Mouse (Mus musculus): Measurements from ENCODE around the gene Mrpl17.
"Not testable (repeated sequence)": the region's sequence is repeated elsewhere in the genome, so short reads cannot be mapped to it uniquely, and the experiment has no call there.

Mrpl17 gene

DNA sequence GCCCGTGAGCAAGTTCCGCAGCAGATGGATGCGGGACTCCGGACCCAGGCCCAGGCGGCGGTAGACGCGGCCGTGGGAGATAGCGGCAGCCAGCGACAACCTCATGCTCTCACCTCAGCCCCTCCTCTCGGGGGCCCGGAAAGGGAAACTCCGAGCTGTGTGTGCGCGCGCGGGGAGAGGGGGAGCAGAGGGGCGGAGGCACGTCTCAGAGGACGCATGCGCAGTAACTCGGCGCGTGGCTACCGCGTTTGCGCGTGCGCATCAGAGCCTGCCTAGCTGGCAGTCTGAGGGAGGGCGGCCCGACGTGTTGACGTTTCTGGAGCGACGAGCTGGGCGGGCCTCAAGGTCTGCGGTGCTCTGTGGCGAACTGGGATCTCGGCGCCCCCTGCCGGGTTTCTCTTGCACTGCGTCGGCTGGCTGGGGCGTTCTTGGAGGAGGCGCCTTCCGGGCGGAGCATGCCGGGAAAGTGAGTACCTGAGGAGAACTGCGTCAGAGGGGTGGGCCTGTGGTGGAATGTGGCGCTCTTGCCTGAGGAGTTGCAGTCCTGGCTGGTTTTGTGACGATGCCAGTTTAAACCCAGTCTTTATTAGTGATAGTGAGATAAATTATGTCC is at the start of gene Mrpl17:
Gene Mrpl17, minus strand, starts transcription at position 223 of the 613 bp plus-strand sequence.
- in situ Hi-C loops (cut with MboI, MseI), result loop anchor here (5.0 to 25.0 kb wide), 3 partner anchors 64 to 169 kb away; partner anchors contain the start of genes Arfip2, Gm4070, Gm45799 and Timm10b

DNA sequence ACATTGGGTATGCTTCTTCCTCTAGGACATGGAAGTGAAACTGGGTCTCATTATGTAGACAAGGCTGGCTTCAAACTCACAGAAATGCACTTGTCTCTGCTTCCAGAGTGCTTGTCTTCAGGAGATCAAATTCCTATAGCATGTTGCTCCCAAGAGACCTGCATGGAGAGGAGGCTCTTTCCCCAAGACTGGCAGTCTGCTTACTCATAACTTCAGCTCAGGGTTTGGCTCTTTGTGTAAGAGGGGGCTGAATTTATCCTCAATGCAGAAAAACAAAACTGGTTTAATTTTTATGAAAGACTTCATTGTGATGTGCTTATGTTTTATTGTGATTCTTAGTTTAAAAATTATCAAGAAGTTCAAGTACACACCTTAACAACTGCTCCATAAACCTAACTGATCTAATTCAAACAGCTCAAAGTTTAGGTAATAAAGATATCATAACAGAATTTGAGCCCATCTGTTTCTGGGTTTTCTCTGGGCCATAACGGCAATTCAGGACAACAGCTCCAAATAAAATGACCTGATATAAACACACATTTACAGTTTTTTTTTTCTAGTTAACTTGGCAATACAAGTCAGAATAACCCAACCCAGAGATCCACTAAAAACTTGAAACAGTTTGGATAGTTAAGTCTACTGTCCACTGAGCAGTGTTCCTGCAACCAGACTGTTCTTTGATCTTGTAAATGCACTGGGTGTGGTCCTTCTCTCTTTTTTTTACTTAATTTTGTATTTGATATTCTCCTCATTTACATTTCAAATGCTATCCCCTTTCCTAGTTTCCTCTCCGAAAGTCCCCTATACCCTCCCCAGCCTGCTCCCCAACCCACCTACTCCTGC is 45.0 kb upstream of the Mrpl17 start:
- in situ Hi-C loops (cut with MboI, MseI), result not testable (repeated sequence)

DNA sequence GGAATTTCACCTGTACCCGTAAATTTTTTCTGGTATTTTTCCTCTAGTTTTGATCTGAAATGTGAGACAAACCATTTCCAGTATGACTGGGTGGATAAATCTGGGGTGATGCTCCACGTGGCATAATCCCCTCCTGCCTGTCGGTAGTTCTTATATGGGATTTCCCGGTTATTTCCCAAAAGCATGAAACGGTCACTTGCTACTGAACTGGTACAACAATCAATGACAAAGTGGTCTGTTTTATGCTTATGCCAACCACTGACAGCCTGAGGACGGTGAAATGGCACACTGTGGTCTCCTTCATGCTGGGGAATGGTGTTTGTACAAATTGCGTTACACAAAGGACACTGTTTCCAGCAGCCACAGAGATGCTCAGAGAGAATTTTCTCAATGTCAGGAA is 13.4 kb upstream of the Mrpl17 start:
- in situ Hi-C loops (cut with MboI, MseI), result loop anchor here (25.0 kb wide), 1 partner anchor 138 kb away; the partner anchor contains the start of gene Gm4070

DNA sequence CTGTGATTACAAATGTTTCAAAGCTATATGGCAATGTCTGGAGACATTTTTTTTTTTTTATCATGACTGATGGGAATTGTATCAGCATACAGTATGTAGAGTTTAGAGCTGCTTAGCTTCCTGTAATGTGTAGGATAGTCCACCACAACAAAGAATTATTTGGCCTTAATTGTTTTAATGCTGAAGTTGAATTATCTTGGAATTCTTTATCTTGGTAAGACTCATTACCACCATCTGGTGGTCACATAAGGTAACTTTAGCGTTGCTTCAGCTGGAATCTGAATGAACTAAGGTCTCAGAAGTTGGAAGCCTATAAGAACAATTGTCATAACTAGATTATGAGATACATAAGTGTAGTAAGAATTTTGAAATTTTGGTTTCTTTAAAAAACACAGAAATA is 7.6 kb upstream of the Mrpl17 start:
- in situ Hi-C loops (cut with MboI, MseI), result loop anchor here (25.0 kb wide), 1 partner anchor 144 kb away; the partner anchor contains the start of gene Gm4070

DNA sequence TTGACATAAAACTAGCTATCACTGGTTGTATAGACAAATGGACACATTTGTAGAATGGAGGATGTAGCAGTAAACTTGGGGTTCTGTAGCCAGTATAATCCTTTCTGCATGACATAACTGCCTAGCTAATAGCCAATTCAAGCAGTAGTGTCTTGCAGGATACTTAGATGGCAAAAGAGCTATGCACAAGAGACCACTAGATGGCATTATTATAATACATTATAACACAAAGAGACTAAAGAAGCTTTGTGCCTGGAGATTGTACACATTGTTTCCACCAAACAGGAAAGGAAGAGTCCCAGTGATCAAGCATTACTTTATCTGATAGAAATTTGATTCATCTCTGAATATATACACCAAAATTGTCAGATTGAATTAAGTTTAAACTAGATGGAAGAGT is 5.8 kb upstream of the Mrpl17 start:
- in situ Hi-C loops (cut with MboI, MseI), result loop anchor here (25.0 kb wide), 1 partner anchor 146 kb away; the partner anchor contains the start of gene Gm4070

DNA sequence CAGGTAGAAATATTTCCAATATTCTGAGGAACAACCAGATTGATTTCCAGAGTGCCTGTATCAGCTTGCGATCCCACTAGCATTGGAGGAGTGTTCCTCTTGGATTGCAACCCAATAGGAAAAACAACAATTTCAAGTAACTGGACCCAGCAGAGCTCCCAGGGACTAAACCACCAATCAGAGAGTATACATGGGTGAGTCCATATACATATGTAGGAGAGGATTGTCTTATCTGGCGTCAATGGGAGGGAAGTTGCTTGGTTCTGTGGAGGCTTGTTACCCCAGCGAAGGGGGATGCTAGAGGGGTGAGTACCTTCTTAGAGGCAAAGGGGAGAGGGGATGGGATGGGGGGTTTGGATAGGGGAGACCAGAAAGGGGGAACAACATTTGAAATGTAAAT is 2.4 kb upstream of the Mrpl17 start:
- in situ Hi-C loops (cut with MboI, MseI), result loop anchor here (5.0 to 25.0 kb wide), 3 partner anchors 66 to 171 kb away; partner anchors contain the start of genes Arfip2, Gm4070, Gm45799 and Timm10b

DNA sequence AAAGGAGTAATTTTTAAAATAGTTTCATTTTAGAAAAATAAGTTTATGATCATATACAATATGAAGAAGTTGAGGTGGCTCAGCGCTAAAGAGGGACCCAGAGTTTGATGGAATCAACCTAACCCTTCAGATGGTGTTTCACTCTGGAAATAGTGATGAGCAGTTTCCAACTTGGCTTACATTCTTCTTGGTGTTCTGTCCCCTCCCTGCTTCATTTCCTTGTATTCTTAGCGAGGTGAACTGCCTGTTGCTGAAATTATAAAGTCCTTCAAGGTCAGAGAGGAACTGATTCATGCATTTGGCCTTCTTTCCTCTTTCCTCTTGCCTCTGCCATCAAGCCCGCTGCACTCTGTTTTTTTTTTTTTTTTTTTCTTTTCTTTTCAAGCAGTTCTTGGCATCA is 1.7 kb upstream of the Mrpl17 start:
- in situ Hi-C loops (cut with MboI, MseI), result loop anchor here (5.0 to 25.0 kb wide), 3 partner anchors 65 to 170 kb away; partner anchors contain the start of genes Arfip2, Gm4070, Gm45799 and Timm10b

DNA sequence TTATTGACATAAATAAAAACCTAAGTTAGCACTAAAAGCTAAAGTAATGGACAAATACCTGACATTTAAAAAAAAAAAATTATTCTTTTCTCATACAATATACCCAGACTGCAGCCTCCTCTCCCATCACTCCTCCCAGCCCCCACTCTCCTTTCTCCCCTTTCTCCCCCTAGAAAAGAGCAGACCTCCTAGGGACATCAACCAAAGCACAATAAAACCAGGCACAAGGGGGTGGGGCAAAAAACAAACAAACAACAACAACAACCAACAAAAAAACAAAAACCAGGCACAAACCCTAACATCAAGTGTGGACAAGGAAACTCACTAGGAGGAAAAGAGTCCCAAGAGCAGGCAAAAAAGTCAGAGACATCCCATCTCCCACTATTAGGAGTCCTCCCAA is 617 bp upstream of the Mrpl17 start:
- in situ Hi-C loops (cut with MboI, MseI), result loop anchor here (5.0 to 25.0 kb wide), 3 partner anchors 64 to 169 kb away; partner anchors contain the start of genes Arfip2, Gm4070, Gm45799 and Timm10b

DNA sequence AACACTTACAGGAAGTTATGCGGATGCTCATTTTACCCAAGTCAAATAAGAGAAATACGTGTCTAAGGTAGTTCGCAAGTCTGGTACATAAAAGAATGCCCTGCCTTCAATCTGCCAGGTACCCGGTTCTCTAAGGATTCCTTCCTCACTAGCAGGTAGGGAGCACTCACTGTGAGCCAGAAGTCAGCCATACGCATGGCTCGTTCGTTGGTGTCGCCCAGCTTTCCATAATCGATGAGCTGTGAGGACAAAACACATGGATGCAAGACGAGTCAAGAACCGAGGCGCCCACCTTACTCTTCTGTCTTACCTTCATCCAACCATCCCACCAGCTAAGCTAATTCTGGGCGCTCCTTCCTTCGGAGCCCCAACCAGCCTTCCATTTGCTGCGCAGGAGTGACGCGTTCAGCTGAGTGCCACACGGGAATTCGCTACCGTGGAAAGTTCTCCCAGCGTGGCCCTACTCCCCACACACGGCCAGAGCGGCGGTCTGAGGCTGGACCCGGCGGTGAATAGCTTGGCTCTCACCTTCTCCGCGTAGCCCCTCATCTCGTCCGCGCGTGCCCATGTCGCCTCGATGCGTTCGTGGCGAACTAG is 521 bp downstream of the Mrpl17 start:
- in situ Hi-C loops (cut with MboI, MseI), result loop anchor here (5.0 to 25.0 kb wide), 3 partner anchors 63 to 168 kb away; partner anchors contain the start of genes Arfip2, Gm4070, Gm45799 and Timm10b

DNA sequence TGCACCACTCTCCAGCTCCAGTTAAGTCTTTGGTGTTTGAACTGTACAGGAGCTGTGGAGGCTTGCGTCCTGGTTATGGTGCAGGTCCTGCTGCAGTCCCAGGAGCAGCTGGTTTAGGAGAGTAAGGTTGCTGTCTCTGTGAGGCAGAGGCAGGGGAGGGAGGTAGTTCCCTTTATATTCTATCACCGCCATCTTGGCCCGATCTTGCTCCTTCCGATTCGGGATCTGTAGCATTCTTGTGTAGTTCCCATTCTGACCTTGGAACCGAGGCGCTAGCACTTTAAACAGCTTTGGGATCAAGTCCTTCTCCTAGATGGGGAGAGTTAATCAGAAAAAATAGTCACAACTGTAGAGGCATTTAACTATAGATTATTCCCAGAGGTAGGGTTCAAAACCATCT is 1.1 kb downstream of the Mrpl17 start:
- in situ Hi-C loops (cut with MboI, MseI), result loop anchor here (5.0 to 25.0 kb wide), 4 partner anchors 63 to 405 kb away; partner anchors contain the start of genes Arfip2, Cnga4, Fam160a2 and Gm4070

DNA sequence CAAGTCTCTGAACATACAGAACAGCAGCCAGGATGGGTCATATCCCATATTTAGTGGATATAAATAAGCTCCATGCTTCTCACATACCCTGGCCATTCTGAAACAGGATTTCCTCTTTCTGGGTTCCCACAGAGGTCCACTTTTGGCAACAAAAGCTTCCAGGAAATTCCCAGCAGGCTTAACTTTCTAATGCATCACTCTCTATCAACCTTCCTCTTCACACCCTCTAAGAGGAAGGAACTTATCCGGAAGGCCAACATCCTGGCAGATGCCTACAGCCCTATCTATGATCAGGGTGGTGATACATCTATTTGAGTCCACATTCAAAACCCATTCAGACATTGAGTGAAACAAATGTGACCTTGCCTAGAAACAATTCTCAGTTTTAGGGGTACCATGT is 2.5 kb downstream of the Mrpl17 start:
- in situ Hi-C loops (cut with MboI, MseI), result loop anchor here (10.0 to 25.0 kb wide), 2 partner anchors 154 to 404 kb away; partner anchors contain the start of genes Cnga4, Fam160a2 and Gm4070

DNA sequence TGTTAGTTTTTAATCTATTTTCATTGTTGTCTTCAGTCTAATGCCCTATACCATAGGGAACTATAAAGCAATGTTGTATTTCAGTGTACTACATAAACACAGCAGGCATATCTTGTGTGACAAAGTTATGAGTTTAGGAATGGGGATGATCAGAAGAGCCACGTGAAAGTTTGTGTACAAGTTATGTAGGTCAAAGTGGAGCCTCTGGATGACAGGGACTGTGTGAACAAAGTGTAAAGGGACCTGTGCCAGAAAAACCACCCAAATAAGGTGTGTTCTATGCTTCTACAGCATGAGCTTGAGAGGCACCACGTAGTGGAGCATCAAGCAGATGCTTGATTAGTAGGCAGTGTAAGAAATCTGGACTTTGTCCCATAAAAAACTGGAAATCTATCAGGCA is 4.2 kb downstream of the Mrpl17 start:
- in situ Hi-C loops (cut with MboI, MseI), result loop anchor here (10.0 to 25.0 kb wide), 2 partner anchors 156 to 402 kb away; partner anchors contain the start of genes Cnga4, Fam160a2 and Gm4070

DNA sequence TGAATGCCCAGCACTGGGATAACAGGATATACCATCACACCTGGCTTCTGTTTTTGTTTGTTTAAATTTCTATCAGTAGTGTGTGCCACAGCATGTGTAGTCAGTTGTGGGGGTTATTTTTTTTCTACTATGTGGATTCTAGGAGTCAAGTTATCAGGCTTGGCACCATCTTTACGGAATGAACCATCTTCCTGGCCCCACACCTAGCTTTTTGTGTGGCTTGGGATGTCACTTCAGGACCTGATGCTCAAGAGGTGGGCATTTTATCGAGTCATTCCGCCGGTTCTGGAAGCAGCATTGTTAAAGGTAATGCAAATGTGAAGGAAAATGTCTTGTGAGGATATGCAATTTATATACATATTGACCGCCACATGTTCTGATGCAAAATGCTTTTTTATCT is 4.8 kb downstream of the Mrpl17 start:
- in situ Hi-C loops (cut with MboI, MseI), result loop anchor here (10.0 to 25.0 kb wide), 2 partner anchors 156 to 401 kb away; partner anchors contain the start of genes Cnga4, Fam160a2 and Gm4070

DNA sequence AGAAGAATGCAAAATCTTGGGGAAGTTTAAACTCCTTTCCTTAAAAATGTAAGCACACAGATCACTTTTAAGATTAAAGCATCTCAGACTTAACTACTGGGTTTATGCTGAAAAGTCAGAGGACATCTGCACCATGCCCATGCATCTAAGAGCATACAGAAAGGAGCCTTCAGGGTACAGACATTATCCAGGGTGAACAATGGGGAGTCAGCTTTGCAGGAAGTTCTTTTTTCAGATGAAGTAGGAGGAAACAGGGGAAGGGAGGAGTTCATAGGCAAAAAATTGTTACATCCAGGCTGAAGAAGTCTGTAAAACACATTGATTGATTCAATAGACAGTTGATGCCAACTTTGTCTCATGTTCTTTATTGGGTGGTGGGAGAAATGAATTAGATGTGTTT is 7.5 kb downstream of the Mrpl17 start:
- in situ Hi-C loops (cut with MboI, MseI), result loop anchor here (10.0 to 25.0 kb wide), 2 partner anchors 159 to 399 kb away; partner anchors contain the start of genes Cnga4, Fam160a2 and Gm4070

DNA sequence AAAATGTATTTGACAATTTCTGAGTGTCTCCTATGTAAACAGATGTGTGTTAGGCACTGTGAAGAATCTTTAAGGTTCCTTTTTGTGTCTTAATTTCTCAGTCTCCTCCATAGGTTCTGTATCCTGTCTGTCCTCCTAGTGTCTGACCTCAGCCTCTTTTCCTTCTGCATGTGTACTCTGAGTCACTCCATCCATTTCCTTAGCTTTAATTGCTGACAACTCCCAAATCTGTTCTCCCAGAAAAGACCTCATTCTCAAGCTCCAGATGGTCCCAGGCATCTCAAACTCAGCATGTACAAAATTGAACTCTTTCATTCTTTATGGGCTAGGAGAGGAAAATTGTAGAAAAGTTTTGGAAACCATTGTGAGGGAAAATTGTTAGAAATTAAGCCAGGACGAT is 8.1 kb downstream of the Mrpl17 start:
- in situ Hi-C loops (cut with MboI, MseI), result loop anchor here (10.0 to 25.0 kb wide), 2 partner anchors 160 to 398 kb away; partner anchors contain the start of genes Cnga4, Fam160a2 and Gm4070

DNA sequence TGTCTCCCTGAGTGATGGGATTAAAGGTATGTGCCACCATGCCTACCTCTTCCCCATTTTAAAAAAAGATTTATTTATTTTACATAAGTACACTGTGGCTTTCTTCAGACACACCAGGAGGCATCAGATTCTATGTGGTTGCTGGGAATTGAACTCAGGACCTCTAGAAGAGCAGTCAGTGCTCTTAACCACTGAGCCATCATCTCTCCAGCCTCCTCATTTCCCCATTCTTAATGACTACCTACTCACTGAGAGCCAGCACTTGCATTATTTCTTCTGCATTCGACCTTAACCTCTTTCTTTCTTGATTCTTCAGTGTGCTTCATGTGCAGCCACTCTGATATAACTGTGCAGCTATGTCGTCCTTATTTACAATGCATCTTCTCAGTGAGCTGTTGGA is 8.6 kb downstream of the Mrpl17 start:
- in situ Hi-C loops (cut with MboI, MseI), result loop anchor here (10.0 to 25.0 kb wide), 2 partner anchors 160 to 398 kb away; partner anchors contain the start of genes Cnga4, Fam160a2 and Gm4070

DNA sequence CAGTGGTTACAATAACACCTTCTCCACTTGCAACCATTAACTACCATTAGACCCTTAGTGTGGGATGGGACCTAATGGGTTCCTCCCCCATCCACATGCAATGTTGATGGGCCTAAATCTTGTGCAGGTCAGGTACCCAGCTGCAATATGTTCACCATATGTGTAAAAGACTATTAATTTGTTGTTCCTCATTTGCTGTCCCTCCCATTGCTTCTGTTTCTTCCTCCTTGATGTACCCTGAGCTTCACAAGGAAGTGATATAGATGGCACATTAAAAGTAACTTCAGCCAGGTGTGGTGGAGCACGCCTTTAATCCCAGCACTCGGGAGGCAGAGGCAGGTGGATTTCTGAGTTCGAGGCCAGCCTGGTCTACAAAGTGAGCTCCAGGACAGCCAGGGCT is 13.9 kb downstream of the Mrpl17 start:
- in situ Hi-C loops (cut with MboI, MseI), result no loop called here

DNA sequence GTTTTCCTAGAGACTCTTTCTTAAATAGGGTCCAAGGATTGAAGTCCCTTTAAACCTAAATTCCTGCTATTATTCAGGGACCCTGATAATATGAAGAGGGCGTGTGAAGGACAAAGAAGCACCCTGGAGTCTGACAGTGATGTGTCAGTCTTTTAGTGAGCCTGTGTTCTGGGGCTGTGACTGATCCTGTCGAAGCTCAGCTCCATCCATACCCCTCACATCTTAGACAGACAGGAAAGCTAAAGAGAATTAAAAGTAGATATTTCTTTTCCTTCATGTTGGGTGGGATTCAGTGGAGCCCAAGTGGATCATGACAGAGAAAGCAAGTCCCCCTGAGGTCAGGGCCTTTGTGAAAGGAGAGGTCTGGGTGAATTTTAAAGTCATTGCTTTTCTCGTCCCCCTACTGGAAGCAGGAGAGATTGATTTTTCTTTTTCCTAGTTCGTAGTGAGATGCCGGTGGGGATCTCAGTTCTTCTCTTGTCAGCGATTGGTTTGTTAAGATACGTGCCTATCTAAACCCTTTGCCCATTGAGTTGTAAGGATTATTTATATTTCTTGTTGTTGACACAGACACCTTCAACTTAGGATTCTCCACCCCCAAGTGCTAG is 15.0 kb downstream of the Mrpl17 start:
- in situ Hi-C loops (cut with MboI, MseI), result no loop called here

DNA sequence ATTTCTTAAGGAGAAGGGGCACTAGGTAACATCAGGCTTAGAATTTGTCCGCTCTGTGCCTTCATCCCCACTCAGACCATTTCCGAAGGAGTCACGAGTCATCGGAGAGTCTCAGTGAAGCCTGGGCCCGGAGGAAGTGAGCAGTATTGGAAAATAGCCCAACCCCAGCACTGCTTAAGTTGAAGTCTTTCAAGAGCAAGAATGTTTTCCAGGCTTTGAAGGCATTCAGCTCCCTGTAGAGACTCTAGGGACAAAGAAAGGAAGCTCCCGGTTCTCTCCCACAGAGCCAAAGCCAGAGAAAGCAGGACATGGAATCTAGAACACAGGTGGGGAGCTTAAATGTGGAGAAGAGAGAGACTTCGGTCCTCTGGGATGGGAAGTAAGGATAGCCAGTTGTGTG is 17.2 kb downstream of the Mrpl17 start:
- in situ Hi-C loops (cut with MboI, MseI), result no loop called here

DNA sequence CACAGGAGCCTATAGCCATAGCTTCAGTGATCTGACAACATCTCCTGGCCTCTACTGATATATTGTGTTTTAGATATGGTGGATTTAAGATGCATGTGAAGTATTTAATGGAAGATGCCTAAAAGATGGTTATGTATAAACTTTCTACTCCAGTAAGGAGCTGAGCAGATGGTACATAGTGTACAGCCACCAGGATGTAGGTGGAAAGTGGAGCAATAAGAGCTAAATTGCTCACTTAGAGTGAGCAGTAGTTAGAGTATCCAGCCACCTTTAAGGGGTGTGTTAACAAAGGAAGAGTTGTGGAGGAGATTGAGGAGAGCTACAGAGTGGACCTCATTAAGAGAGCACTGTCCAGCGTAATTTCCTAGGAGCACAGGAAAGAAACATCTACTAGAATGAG is 19.8 kb downstream of the Mrpl17 start:
- in situ Hi-C loops (cut with MboI, MseI), result no loop called here

Measured in regulatory T cell (primary cell).